Mouse (Mus musculus): Measurements from ENCODE around the gene Rab3a. TPM values are rescaled to one million over a fixed set of nuclear protein-coding genes. Genes with fewer than 3 reads are reported as not detected.

Rab3a gene
- 21.0 and 25.5 TPM in 2 replicates for polyA plus RNA-seq (2015; fragmentation: Nextera tagmentation; extraction: Ambion mirVana)

DNA sequence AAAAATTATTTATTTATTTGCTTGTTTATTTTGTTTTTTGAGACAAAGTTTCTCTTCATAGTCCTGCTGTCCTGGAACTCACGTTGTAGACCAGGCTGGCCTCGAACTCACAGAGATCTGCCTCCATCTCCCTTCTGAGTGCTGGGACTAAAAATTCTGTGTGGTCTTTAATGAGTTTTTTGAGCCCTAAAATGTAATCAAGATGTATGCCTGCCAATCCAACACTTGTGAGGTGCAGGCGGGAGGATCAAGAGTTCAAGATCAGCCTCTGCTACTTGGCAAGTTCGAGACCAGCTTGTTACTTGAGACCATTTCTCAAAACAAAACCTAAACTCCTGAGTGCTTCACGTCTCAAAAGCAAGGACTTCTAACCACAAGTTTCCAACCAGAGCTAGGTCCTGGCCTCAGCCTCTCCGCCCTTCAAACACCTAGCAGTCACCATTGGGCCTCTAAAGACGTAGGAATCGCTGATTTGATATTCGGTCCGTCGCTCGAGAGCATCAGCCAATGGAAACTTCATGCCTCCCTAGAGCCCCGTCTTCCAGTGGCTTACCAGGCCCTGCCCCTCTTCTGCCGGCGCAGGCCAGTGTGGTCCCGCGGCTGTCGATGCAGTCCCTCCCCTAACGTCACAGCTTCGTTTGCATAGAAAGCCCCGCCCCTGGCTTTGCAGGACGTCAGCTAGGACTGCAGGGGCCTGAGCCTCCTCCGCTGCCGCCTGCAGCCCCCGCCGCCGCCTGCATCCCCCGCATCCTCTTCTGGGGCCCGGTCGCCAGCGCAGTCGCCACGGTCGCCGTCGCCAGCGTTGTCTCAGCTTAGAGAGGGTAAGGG is at the start of gene Rab3a:
TSS of gene Rab3a (plus strand) at position 637 of the 828 bp plus-strand sequence.
- H3K27ac ChIP-seq = peak within 1 kb of the TSS; percentile 88
- peaks cover 17% of the 10 kb centered on the region; the same call in 1 of the 2 replicates for H3K36me3 ChIP-seq
- peaks cover 14% of the 10 kb centered on the region for H3K27me3 ChIP-seq
- peaks cover 43% of the 10 kb centered on the region for H3K4me1 ChIP-seq (replicated peaks)
- H3K4me3 ChIP-seq = peak within 1 kb of the TSS; percentile 69
- peak; percentile 94 for ATAC-seq (replicated peaks; ENCODE audit: insufficient number of reproducible peaks, insufficient read depth, low FRiP score, low read depth)
- WGBS = 9% methylated on average over 37 of the region's 37 CpGs
- H3K4me2 ChIP-seq = peak within 1 kb of the TSS; percentile 93
- peak within 1 kb of the TSS; percentile 77 for H3K9ac ChIP-seq
- H3K9me3 ChIP-seq (replicated peaks) = no peaks in the 10 kb centered on the region

DNA sequence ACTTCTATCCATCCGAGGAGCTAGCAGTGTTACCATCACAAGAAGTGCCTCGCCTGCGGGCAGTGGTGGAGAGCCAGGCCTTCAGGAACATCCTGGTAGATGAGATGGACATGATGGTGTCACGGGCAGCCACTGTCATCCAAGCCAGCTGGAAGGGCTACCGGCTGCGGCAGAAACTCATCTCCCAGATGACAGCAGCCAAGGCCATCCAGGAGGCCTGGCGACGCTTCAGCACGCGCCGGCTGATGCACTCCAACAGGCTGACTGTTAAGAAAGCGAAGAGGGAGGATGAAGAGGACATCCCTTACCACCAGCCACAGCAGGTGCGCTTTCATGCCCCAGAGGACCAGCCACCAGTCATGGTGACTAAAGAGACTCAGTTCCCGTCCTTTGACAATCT is 46.2 kb upstream of the Rab3a start:
- Histone ChIP-seq H3K4me1 (replicated peaks) (no peaks in the 10 kb centered on the region), H3K4me3 (no peak overlapping the region), H3K27me3 (no peaks in the 10 kb centered on the region), H3K4me2 (no peak overlapping the region), H3K27ac (no peak overlapping the region), H3K9me3 (replicated peaks) (no peaks in the 10 kb centered on the region), H3K9ac (no peak overlapping the region), H3K36me3 (no peaks in the 10 kb centered on the region)
- 84% methylated on average over 14 of the region's 14 CpGs for WGBS
- ATAC-seq (replicated peaks; ENCODE audit: insufficient number of reproducible peaks, insufficient read depth, low FRiP score, low read depth) = no peak

GRCm38 (mm10) chr8:70709794-70710193 is 44.7 kb upstream of the Rab3a start:
- ATAC-seq (replicated peaks; ENCODE audit: insufficient number of reproducible peaks, insufficient read depth, low FRiP score, low read depth) = no peak
- H3K27ac ChIP-seq = no peak overlapping the region
- no peaks in the 10 kb centered on the region for H3K9me3 ChIP-seq (replicated peaks)
- no peak overlapping the region for H3K4me3 ChIP-seq
- H3K27me3 ChIP-seq = no peaks in the 10 kb centered on the region
- no peak overlapping the region for H3K4me2 ChIP-seq
- no peak overlapping the region for H3K9ac ChIP-seq
- H3K4me1 ChIP-seq (replicated peaks) = no peaks in the 10 kb centered on the region
- WGBS = 84% methylated on average over 9 of the region's 9 CpGs
- no peaks in the 10 kb centered on the region for H3K36me3 ChIP-seq

DNA sequence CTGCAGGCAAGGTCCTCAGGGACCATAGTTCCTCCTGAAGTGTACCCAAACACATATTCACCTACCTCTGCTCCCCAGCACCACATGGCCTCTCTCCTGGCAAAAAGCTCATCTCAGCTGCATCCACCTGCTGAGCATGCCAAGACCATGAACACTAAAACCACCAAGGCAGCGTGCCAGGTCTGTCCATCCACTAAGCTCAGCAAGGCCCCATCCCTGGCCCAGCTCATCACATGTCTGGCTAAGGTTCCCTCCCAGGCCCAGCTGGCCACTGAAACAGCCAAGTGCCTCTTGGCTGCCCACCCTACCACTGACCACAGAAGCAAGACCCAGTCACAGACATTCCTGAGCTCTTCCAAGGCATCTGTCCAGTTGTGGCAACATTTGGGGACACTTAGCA is 44.2 kb upstream of the Rab3a start:
- no peak overlapping the region for H3K27ac ChIP-seq
- H3K9ac ChIP-seq = no peak overlapping the region
- no peak overlapping the region for H3K4me3 ChIP-seq
- H3K36me3 ChIP-seq = no peaks in the 10 kb centered on the region
- no peaks in the 10 kb centered on the region for H3K27me3 ChIP-seq
- H3K9me3 ChIP-seq (replicated peaks) = no peaks in the 10 kb centered on the region
- H3K4me2 ChIP-seq = no peak overlapping the region
- H3K4me1 ChIP-seq (replicated peaks) = no peaks in the 10 kb centered on the region
- 92% methylated on average over 1 of the region's 1 CpGs for WGBS
- ATAC-seq (replicated peaks; ENCODE audit: insufficient number of reproducible peaks, insufficient read depth, low FRiP score, low read depth) = no peak; the same call in 1 of the 2 replicates

DNA sequence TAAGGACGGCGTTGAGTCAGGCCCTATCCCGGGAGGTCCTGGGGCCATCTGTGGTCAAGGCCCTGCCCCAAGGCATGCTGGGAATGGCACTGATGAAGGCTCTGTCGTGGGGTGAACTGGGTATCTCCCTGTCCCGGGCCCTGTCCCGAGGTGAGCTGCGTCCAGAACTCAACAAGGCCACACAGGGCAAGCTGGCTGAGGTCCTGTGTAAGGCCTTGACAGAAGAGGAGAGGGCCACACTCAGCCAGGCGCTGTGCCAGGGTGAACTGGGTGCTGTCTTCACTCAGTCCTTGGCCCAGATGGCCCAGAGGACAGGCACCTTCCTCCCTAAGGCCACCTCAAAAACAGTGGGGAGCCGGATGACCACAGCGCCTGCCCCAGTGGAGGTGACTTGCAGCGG is 43.4 kb upstream of the Rab3a start:
- Histone ChIP-seq H3K36me3 (no peaks in the 10 kb centered on the region), H3K27me3 (no peaks in the 10 kb centered on the region), H3K4me2 (no peak overlapping the region), H3K4me1 (replicated peaks) (no peaks in the 10 kb centered on the region), H3K9me3 (replicated peaks) (no peaks in the 10 kb centered on the region), H3K27ac (no peak overlapping the region), H3K4me3 (no peak overlapping the region), H3K9ac (no peak overlapping the region)
- no peak for ATAC-seq (replicated peaks; ENCODE audit: insufficient number of reproducible peaks, insufficient read depth, low FRiP score, low read depth)
- WGBS = 76% methylated on average over 11 of the region's 11 CpGs

DNA sequence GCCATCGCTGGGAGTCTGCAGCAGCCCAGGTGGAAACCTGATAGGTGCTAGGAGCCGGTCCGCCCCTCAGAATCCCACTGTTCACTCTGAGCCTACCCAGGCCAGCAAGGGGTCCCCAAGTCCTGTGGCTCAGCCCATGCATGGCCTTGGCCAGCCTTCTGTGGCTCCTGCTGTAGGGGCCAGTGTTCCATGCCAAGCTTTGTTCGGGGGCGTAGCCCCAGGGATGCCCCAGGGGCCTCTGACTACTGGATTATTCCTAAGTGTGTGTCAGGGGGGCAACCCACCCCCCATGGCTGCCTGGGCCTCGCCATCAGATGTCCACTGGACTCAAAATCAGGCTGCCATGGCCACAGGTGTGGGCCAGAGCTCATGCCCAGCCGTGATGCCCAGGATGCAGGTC is 40.5 kb upstream of the Rab3a start:
- H3K36me3 ChIP-seq = no peaks in the 10 kb centered on the region
- H3K9ac ChIP-seq = no peak overlapping the region
- H3K9me3 ChIP-seq (replicated peaks) = no peaks in the 10 kb centered on the region
- H3K27me3 ChIP-seq = peaks cover 21% of the 10 kb centered on the region
- H3K4me2 ChIP-seq = no peak overlapping the region
- 83% methylated on average over 7 of the region's 7 CpGs for WGBS
- no peak for ATAC-seq (replicated peaks; ENCODE audit: insufficient number of reproducible peaks, insufficient read depth, low FRiP score, low read depth)
- H3K4me3 ChIP-seq = no peak overlapping the region
- no peaks in the 10 kb centered on the region for H3K4me1 ChIP-seq (replicated peaks)
- H3K27ac ChIP-seq = no peak overlapping the region

- 43% methylated on average over 2 of the region's 2 CpGs for WGBS
- no peak overlapping the region for H3K9ac ChIP-seq
- no peak overlapping the region for H3K4me2 ChIP-seq
- H3K4me3 ChIP-seq = no peak overlapping the region
- ATAC-seq (replicated peaks; ENCODE audit: insufficient number of reproducible peaks, insufficient read depth, low FRiP score, low read depth) = no peak
- no peaks in the 10 kb centered on the region for H3K9me3 ChIP-seq (replicated peaks)
- H3K4me1 ChIP-seq (replicated peaks) = no peaks in the 10 kb centered on the region
- no peaks in the 10 kb centered on the region for H3K36me3 ChIP-seq
- no peak overlapping the region for H3K27ac ChIP-seq
- H3K27me3 ChIP-seq = peaks cover 29% of the 10 kb centered on the region
Observed at GRCm38 (mm10) chr8:70715086-70715485, 39.4 kb upstream of the Rab3a start.

- no peak overlapping the region for H3K27ac ChIP-seq
- no peaks in the 10 kb centered on the region for H3K36me3 ChIP-seq
- WGBS = 78% methylated on average over 40 of the region's 40 CpGs
- H3K4me3 ChIP-seq = no peak overlapping the region
- H3K27me3 ChIP-seq = peaks cover 35% of the 10 kb centered on the region
- H3K4me2 ChIP-seq = no peak overlapping the region
- H3K4me1 ChIP-seq (replicated peaks) = no peaks in the 10 kb centered on the region
- H3K9ac ChIP-seq = no peak overlapping the region
- H3K9me3 ChIP-seq (replicated peaks) = no peaks in the 10 kb centered on the region
- no peak for ATAC-seq (replicated peaks; ENCODE audit: insufficient number of reproducible peaks, insufficient read depth, low FRiP score, low read depth)
Observed at GRCm38 (mm10) chr8:70716521-70717400, 37.7 kb upstream of the Rab3a start.

DNA sequence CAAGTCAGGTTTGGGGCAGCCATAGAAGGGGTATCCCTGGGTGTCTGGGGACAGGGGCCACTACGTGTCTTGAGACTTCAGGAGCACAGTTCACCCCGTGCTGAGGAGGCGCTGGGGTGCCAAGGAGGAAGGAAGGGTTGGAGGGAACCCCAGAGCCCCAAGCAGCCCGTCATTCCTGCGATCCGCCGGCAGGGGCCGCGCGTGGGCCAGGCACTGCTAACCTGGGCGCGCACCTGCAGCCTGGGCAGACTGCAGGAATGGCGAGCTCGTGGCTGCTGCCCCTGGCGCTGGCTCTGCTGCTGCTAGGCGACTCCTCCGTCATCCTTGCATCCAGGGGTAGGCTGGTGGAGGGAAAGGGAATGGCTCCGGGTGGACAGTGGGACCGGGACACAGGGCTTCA is 36.2 kb upstream of the Rab3a start, which contains the start of gene Gm3336:
TSS of gene Gm3336 (plus strand) at position 247 of the 400 bp plus-strand sequence.
- no peak within 1 kb of the TSS for H3K9ac ChIP-seq
- no peaks in the 10 kb centered on the region for H3K9me3 ChIP-seq (replicated peaks)
- no peaks in the 10 kb centered on the region for H3K36me3 ChIP-seq
- no peak for ATAC-seq (replicated peaks; ENCODE audit: insufficient number of reproducible peaks, insufficient read depth, low FRiP score, low read depth)
- H3K4me1 ChIP-seq (replicated peaks) = no peaks in the 10 kb centered on the region
- 3% methylated on average over 19 of the region's 19 CpGs for WGBS
- peaks cover 35% of the 10 kb centered on the region for H3K27me3 ChIP-seq
- H3K4me2 ChIP-seq = no peak within 1 kb of the TSS
- H3K27ac ChIP-seq = no peak within 1 kb of the TSS
- H3K4me3 ChIP-seq = no peak within 1 kb of the TSS

DNA sequence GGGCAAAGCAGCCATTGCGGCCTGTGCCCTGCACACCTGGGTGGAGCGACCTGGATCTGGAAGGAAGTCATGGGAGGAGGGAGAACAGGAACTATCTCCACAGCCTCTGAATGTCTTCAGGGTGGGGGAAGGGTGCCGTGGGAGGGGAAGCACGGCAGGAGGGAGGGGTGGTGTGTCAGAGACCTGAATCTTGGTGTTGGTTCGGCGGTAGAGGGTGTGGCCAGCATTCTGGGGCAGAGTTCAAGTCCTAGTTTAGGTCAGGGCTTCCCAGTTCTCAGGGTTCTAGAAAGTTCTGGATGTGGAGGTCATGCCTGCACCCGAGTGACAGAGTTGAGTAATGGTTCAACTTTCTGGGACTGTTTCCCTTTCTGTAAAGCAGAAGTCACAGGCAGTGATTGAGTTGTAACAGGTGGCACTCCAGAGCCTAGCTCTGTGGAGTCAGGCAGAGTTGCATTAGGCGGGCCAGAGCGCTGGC is 34.6 kb upstream of the Rab3a start:
- H3K9me3 ChIP-seq (replicated peaks) = no peaks in the 10 kb centered on the region
- no peak overlapping the region for H3K4me2 ChIP-seq
- WGBS = 50% methylated on average over 9 of the region's 9 CpGs
- H3K36me3 ChIP-seq = no peaks in the 10 kb centered on the region
- no peak overlapping the region for H3K4me3 ChIP-seq
- ATAC-seq (replicated peaks; ENCODE audit: insufficient number of reproducible peaks, insufficient read depth, low FRiP score, low read depth) = no peak
- peaks cover 36% of the 10 kb centered on the region for H3K27me3 ChIP-seq
- H3K27ac ChIP-seq = no peak overlapping the region
- no peak overlapping the region for H3K9ac ChIP-seq
- H3K4me1 ChIP-seq (replicated peaks) = no peaks in the 10 kb centered on the region

DNA sequence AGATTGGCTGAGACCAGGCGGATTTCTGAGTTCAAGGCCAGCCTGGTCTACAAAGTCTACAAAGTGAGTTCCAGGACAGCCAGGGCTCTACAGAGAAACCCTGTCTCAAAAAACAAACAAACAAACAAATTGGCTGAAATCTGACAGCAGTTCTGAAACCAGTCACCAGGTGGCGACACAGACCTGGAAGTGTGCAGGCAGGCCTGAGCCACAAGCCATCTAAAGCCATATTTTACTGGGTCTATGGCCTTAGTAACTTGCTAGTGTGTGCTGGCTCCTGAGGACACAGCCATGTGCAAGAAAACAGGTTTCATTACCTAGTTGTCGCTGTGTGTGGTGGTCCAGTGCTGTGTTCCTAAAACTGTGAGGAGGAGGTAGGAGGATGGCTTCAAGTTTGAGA is 33.7 kb upstream of the Rab3a start:
- ATAC-seq (replicated peaks; ENCODE audit: insufficient number of reproducible peaks, insufficient read depth, low FRiP score, low read depth) = no peak
- peaks cover 40% of the 10 kb centered on the region for H3K27me3 ChIP-seq
- 2% methylated on average over 3 of the region's 3 CpGs for WGBS

More for the DNA sequence above, 33.7 kb upstream of the Rab3a start:
- no peaks in the 10 kb centered on the region for H3K36me3 ChIP-seq
- no peaks in the 10 kb centered on the region for H3K9me3 ChIP-seq (replicated peaks)
- no peak overlapping the region for H3K4me3 ChIP-seq
- no peak overlapping the region for H3K9ac ChIP-seq
- no peak overlapping the region for H3K4me2 ChIP-seq
- H3K4me1 ChIP-seq (replicated peaks) = no peaks in the 10 kb centered on the region
- H3K27ac ChIP-seq = no peak overlapping the region

All from heart, embryonic 15.5 days (tissue).